Mouse (Mus musculus): ENCODE measurements around the gene Vapb.

Vapb gene

GRCm38 (mm10) chr2:173734426-173734825 is 2.9 kb upstream of the Vapb start:
- DNase-seq (ENCODE audit: low spot score in 2 of 2): no peak

GRCm38 (mm10) chr2:173738232-173738631 is 921 bp downstream of the Vapb start:
- DNase-seq (ENCODE audit: low spot score in 2 of 2): no peak

GRCm38 (mm10) chr2:173739107-173739506 is 1.8 kb downstream of the Vapb start:
- DNase-seq (ENCODE audit: low spot score in 2 of 2): no peak

- no peak for DNase-seq (ENCODE audit: low spot score in 2 of 2)
Measured at GRCm38 (mm10) chr2:173742090-173742489, 4.8 kb downstream of the Vapb start.

GRCm38 (mm10) chr2:173742744-173743143 is 5.4 kb downstream of the Vapb start:
- no peak for DNase-seq (ENCODE audit: low spot score in 2 of 2)

DNA sequence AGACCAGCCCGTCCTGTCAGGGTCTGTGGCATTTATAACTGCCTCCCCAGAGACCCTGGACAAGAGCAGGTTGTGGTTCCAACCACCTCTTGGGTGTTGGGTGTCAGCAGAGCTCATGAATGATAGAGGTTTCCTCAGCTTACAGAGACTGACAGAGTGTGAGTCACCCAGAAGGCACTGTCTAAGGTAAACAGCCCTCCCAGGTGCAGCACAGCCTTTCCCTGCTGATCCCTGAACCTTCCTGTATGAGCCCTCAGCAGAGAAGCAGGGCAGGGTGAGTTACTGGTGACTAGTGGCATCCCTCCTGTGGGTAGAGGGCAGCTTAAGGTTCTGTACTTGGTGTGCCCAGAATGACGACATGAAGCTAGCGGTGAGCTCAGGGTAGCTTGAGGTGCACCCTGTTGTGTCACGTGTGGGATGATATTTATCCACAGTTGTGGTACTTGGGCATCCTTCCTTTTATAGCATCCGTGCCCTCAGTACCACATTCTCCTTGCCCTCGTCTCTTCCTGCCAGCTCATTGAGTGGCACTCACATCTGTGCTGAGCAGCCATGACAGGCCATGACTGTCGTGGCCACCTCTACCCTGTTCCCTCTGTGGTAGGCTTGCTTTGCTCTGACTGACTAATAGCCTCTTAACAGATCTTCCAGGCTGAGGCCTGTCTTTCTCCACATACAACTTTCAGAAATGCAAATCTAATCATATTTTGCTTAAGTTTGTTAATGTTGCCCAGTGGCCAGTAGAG is 6.9 kb downstream of the Vapb start:
- peak in 1 of 2 experiments; percentile 6 for DNase-seq (ENCODE audit: low spot score in 2 of 2)

DNA sequence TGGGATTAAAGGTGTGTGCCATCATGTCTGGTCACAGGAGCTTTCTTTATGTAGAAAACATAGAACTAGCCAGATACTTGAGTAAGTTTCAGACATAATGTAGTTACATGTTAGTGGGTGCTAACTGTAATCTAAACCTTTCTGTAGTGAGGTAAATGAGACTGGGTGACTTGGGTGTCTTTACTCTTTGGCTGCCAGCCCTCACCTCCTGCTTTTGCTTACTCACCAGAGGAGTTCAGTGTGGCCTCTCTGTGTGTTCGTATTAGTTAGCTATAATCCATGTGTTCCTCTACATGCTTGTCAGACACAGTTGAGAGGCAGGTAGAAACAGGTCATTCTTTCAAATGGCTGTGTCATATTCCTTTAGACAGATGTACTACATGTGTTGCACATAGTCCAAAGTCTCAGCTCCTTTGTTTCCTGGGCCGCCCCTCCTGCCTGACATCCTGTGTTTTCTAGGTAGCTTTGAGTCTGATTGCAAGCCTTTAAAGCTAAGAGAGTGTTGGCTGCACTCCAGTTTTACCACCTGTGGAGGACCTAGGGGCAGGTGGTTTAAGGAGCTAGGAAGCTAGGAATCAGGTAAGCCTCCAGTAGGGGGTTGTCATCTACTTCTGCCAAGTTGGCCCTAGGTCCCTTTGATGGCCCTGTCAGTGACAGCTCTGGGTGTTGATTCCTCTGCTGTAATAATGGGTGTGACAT is 11.8 kb downstream of the Vapb start:
- DNase-seq (ENCODE audit: low spot score in 2 of 2): no peak

DNA sequence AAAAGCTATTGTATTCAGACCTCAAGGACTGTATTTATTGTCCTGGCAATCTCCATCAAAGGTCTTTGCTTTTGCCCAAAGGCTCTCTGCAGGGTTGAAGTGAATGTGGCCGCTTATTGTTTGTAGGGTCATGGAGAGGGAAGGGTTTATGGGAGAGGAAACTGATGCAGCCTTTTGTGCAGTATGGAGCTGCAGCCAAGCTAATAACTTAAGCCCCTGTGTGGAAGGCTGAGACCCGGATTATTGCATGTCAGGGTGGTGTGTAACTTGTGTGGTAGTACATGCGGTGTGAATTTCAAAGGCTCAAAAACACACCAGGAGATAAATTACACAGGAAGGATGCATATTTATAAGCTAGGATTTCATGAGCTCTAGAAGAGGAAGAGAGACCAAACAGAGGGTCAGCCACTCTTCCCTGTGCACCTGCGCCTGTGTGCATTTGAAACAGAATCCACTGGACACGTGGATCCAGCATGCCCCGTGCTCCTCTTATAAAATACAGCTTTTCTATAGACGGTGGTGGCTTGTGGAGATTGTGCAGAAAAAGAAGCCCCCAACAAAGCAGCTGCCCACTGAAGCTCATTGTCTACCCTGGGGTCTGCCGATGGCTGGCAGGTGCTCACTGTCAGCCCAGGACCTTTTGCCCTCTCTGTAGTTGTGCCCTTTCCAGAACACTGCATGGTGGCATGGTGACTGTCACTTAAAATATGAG is 18.3 kb downstream of the Vapb start:
- no peak for DNase-seq (ENCODE audit: low spot score in 2 of 2)

DNA sequence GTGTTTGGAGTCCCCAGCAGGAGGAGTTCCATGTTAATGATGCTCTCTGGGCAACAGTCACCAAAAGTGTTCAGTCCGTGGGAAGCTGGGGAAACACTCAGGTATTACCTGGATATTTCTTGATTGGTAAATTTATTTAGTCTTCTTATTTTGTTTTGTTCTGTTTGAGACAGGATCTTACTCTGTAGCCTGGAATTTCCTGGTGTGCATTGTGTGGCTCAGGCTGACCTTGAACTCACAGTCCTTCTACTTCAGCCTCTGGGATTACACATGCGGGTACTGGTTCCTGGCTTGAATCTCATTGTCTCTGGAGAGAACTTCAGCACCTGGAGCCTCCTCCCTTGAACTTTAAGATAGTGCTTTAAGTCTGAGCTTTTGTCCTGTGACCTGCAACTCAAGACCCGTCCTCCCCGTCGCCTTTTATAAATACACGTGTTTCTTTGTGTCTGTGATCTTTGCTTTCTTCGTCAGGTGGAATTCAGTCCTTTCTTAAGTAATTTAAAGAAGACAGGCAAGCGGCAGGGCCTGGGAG is 20.4 kb downstream of the Vapb start:
- DNase-seq (ENCODE audit: low spot score in 2 of 2): no peak

GRCm38 (mm10) chr2:173760607-173761006 is 23.3 kb downstream of the Vapb start:
- DNase-seq (ENCODE audit: low spot score in 2 of 2): no peak

DNA sequence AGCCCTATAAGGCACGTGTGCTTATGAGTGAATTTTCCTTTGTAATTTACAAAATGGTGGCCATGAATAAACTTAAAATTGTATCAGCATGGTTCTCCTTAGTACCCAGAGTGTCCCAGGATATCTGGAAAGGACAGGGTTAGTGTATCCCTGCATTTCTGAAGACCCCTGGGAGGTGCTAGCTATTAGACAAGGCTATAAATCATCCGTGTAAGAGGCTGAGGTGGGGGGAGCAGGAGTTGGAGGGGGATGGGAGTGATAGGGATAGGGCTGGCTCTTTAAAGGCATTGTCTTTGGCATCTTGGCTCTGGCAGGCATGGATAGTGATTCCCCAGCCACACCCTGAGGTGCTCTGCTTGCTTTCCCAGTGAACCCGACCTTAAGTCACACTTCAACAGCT is 27.3 kb downstream of the Vapb start:
- no peak for DNase-seq (ENCODE audit: low spot score in 2 of 2)

- no peak for DNase-seq (ENCODE audit: low spot score in 2 of 2)
Measured at GRCm38 (mm10) chr2:173767959-173768595, 30.8 kb downstream of the Vapb start.

- no peak for DNase-seq (ENCODE audit: low spot score in 2 of 2)
Measured at GRCm38 (mm10) chr2:173769183-173769582, 31.9 kb downstream of the Vapb start.

DNA sequence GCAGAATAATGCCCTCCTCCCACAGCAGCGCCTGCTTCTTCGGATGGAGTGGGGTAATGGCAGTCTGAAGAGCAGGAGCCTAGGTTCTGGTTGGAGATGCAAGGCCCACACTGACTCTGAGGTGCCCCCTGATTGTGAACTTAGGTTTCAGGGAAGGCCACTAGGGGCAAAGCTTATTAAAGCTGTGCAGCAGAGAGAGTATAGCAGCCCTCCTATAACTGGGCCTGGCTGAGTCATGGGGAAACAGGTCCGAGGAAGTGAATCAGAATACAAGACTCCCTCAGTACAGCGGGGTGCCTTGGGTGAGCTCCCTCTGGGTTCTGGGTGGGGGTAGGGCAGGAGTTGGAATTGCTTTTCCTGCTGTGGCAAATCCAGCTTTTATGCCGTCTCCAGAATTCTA is 33.3 kb downstream of the Vapb start:
- peak in 1 of 2 experiments; percentile 19 for DNase-seq (ENCODE audit: low spot score in 2 of 2)

DNA sequence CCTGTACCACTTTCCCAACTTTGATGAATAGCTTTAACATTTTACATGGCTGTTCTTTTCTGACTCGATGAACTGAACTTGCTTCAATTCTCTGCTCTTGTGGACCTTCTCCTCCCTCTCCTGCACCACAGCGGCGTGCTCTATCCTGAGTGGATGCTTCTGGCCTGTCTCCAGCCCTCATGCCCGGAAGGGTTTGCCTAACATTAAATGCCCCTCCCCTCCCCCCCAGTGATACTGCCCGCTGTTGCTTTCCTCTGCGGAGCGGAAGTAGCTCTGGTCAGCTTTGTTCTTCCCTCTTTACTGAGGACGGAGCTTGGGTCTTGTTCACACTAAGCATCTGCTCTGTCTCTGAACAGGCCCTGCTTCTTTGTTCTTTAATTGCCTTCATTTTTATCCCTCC is 34.4 kb downstream of the Vapb start:
- DNase-seq (ENCODE audit: low spot score in 2 of 2): no peak

- no peak for DNase-seq (ENCODE audit: low spot score in 2 of 2)
Measured at GRCm38 (mm10) chr2:173775556-173775955, 38.2 kb downstream of the Vapb start.

- DNase-seq (ENCODE audit: low spot score in 2 of 2): no peak
Measured at GRCm38 (mm10) chr2:173776108-173776507, 38.8 kb downstream of the Vapb start.

GRCm38 (mm10) chr2:173780931-173781330 is 43.6 kb downstream of the Vapb start:
- DNase-seq (ENCODE audit: low spot score in 2 of 2): no peak

GRCm38 (mm10) chr2:173784366-173784765 is 47.1 kb downstream of the Vapb start:
- DNase-seq (ENCODE audit: low spot score in 2 of 2): no peak

- DNase-seq (ENCODE audit: low spot score in 2 of 2): no peak
Measured at GRCm38 (mm10) chr2:173784884-173785283, 47.6 kb downstream of the Vapb start.

GRCm38 (mm10) chr2:173789945-173790804 is 52.9 kb downstream of the Vapb start:
- DNase-seq (ENCODE audit: low spot score in 2 of 2): peak; percentile 21 to 65

All from urinary bladder, adult 18-20 months (tissue).